Mouse (Mus musculus): Measurements from ENCODE around the gene Nes. TPM values are rescaled to one million over a fixed set of nuclear protein-coding genes. Genes with fewer than 3 reads are reported as not detected.

Gene Nes
- polyA plus RNA-seq, 1 experiment from 2014 or later = 20.7 TPM

- Histone ChIP-seq H3K4me3 (replicated peaks; ENCODE audit: low read length) (peak overlapping the region; percentile 3; the same call in 1 of the 2 replicates), H3K9me3 (ENCODE audit: control insufficient read depth, low read length) (no peaks in the 10 kb centered on the region), H3K4me2 (replicated peaks) (peak overlapping the region; percentile 78), H3K27ac (peak overlapping the region; percentile 78), H3K27me3 (ENCODE audit: control insufficient read depth, insufficient read depth, low read length) (no peaks in the 10 kb centered on the region), H3K9ac (peak overlapping the region; percentile 2; the same call in 1 of the 2 replicates), H3K36me3 (replicated peaks; ENCODE audit: control insufficient read depth, insufficient read depth) (peaks cover 6% of the 10 kb centered on the region; the same call in 1 of the 2 replicates), H3K4me1 (replicated peaks; ENCODE audit: control insufficient read depth, insufficient read depth, low read length) (peaks cover 27% of the 10 kb centered on the region; the same call in 1 of the 2 replicates)
- DNase-seq (ENCODE audit: low spot score) (peak; percentile 61), ATAC-seq (ENCODE audit: low FRiP score) (peak; percentile 49)
- WGBS = 15% methylated on average over 12 of the region's 12 CpGs
These were observed 3.6 kb downstream of the Nes start for GRCm38 (mm10) chr3:87974381-87974987.

- ATAC-seq (ENCODE audit: low FRiP score) = no peak
- no peaks in the 10 kb centered on the region for H3K9me3 ChIP-seq (ENCODE audit: control insufficient read depth, low read length)
- H3K4me2 ChIP-seq (replicated peaks) = no peak overlapping the region
- peaks cover 29% of the 10 kb centered on the region for H3K4me1 ChIP-seq (replicated peaks; ENCODE audit: control insufficient read depth, insufficient read depth, low read length)
- no peak for DNase-seq (ENCODE audit: low spot score)
- no peak overlapping the region for H3K4me3 ChIP-seq (replicated peaks; ENCODE audit: low read length)
- H3K36me3 ChIP-seq (replicated peaks; ENCODE audit: control insufficient read depth, insufficient read depth) = peaks cover 6% of the 10 kb centered on the region; the same call in 1 of the 2 replicates
- H3K27me3 ChIP-seq (ENCODE audit: control insufficient read depth, insufficient read depth, low read length) = no peaks in the 10 kb centered on the region
- H3K27ac ChIP-seq = no peak overlapping the region
- H3K9ac ChIP-seq = no peak overlapping the region
- 77% methylated on average over 5 of the region's 5 CpGs for WGBS
These were observed 8.6 kb downstream of the Nes start for GRCm38 (mm10) chr3:87979493-87979892.

- no peak overlapping the region for H3K27ac ChIP-seq
- H3K4me2 ChIP-seq (replicated peaks) = no peak overlapping the region
- no peak for DNase-seq (ENCODE audit: low spot score)
- H3K27me3 ChIP-seq (ENCODE audit: control insufficient read depth, insufficient read depth, low read length) = no peaks in the 10 kb centered on the region
- H3K36me3 ChIP-seq (replicated peaks; ENCODE audit: control insufficient read depth, insufficient read depth) = peaks cover 6% of the 10 kb centered on the region; the same call in 1 of the 2 replicates
- peaks cover 25% of the 10 kb centered on the region for H3K4me1 ChIP-seq (replicated peaks; ENCODE audit: control insufficient read depth, insufficient read depth, low read length)
- H3K9ac ChIP-seq = no peak overlapping the region
- ATAC-seq (ENCODE audit: low FRiP score) = no peak
- 59% methylated on average over 3 of the region's 3 CpGs for WGBS
- H3K9me3 ChIP-seq (ENCODE audit: control insufficient read depth, low read length) = no peaks in the 10 kb centered on the region
- no peak overlapping the region for H3K4me3 ChIP-seq (replicated peaks; ENCODE audit: low read length)
These were observed 9.2 kb downstream of the Nes start for GRCm38 (mm10) chr3:87980085-87980484.

GRCm38 (mm10) chr3:87980728-87981127, 9.8 kb downstream of the Nes start:
- WGBS = 63% methylated on average over 5 of the region's 5 CpGs

GRCm38 (mm10) chr3:87981214-87981760, 10.4 kb downstream of the Nes start:
- 87% methylated on average over 6 of the region's 6 CpGs for WGBS
- Histone ChIP-seq H3K36me3 (replicated peaks; ENCODE audit: control insufficient read depth, insufficient read depth) (no peaks in the 10 kb centered on the region; the same call in 1 of the 2 replicates), H3K4me3 (replicated peaks; ENCODE audit: low read length) (no peak overlapping the region), H3K27ac (no peak overlapping the region), H3K9ac (no peak overlapping the region), H3K4me1 (replicated peaks; ENCODE audit: control insufficient read depth, insufficient read depth, low read length) (peaks cover 25% of the 10 kb centered on the region), H3K4me2 (replicated peaks) (no peak overlapping the region), H3K9me3 (ENCODE audit: control insufficient read depth, low read length) (no peaks in the 10 kb centered on the region), H3K27me3 (ENCODE audit: control insufficient read depth, insufficient read depth, low read length) (no peaks in the 10 kb centered on the region)
- ATAC-seq (ENCODE audit: low FRiP score) = no peak
- no peak for DNase-seq (ENCODE audit: low spot score)

More at GRCm38 (mm10) chr3:87980728-87981127, 9.8 kb downstream of the Nes start:
- ATAC-seq (ENCODE audit: low FRiP score) (no peak), DNase-seq (ENCODE audit: low spot score) (no peak)
- Histone ChIP-seq H3K4me3 (replicated peaks; ENCODE audit: low read length) (no peak overlapping the region), H3K4me2 (replicated peaks) (no peak overlapping the region), H3K4me1 (replicated peaks; ENCODE audit: control insufficient read depth, insufficient read depth, low read length) (peaks cover 25% of the 10 kb centered on the region), H3K36me3 (replicated peaks; ENCODE audit: control insufficient read depth, insufficient read depth) (peaks cover 4% of the 10 kb centered on the region; the same call in 1 of the 2 replicates), H3K27me3 (ENCODE audit: control insufficient read depth, insufficient read depth, low read length) (no peaks in the 10 kb centered on the region), H3K9ac (no peak overlapping the region), H3K9me3 (ENCODE audit: control insufficient read depth, low read length) (no peaks in the 10 kb centered on the region), H3K27ac (no peak overlapping the region)

GRCm38 (mm10) chr3:87981894-87982835, 11.3 kb downstream of the Nes start:
- peaks cover 30% of the 10 kb centered on the region for H3K4me1 ChIP-seq (replicated peaks; ENCODE audit: control insufficient read depth, insufficient read depth, low read length)
- DNase-seq (ENCODE audit: low spot score) (no peak), ATAC-seq (ENCODE audit: low FRiP score) (no peak)
- no peaks in the 10 kb centered on the region for H3K9me3 ChIP-seq (ENCODE audit: control insufficient read depth, low read length)
- peak overlapping the region; percentile 28; the same call in 1 of the 2 replicates for H3K27ac ChIP-seq
- no peaks in the 10 kb centered on the region for H3K27me3 ChIP-seq (ENCODE audit: control insufficient read depth, insufficient read depth, low read length)
- H3K9ac ChIP-seq = no peak overlapping the region
- no peak overlapping the region for H3K4me3 ChIP-seq (replicated peaks; ENCODE audit: low read length)
- H3K4me2 ChIP-seq (replicated peaks) = no peak overlapping the region
- H3K36me3 ChIP-seq (replicated peaks; ENCODE audit: control insufficient read depth, insufficient read depth) = no peaks in the 10 kb centered on the region; the same call in 1 of the 2 replicates
- 35% methylated on average over 12 of the region's 12 CpGs for WGBS

- Histone ChIP-seq H3K9me3 (ENCODE audit: control insufficient read depth, low read length) (no peaks in the 10 kb centered on the region), H3K4me1 (replicated peaks; ENCODE audit: control insufficient read depth, insufficient read depth, low read length) (peaks cover 34% of the 10 kb centered on the region), H3K4me3 (replicated peaks; ENCODE audit: low read length) (no peak overlapping the region), H3K36me3 (replicated peaks; ENCODE audit: control insufficient read depth, insufficient read depth) (no peaks in the 10 kb centered on the region), H3K9ac (peak overlapping the region; percentile 26; the same call in 1 of the 2 replicates), H3K4me2 (replicated peaks) (peak overlapping the region; percentile 24), H3K27me3 (ENCODE audit: control insufficient read depth, insufficient read depth, low read length) (no peaks in the 10 kb centered on the region), H3K27ac (peak overlapping the region; percentile 28; the same call in 1 of the 2 replicates)
- ATAC-seq (ENCODE audit: low FRiP score) (no peak), DNase-seq (ENCODE audit: low spot score) (no peak)
- 5% methylated on average over 13 of the region's 13 CpGs for WGBS
These were observed 12.1 kb downstream of the Nes start for GRCm38 (mm10) chr3:87982836-87983601.

GRCm38 (mm10) chr3:87983627-87984026, 12.7 kb downstream of the Nes start:
- DNase-seq (ENCODE audit: low spot score) (no peak), ATAC-seq (ENCODE audit: low FRiP score) (no peak)
- no peak overlapping the region for H3K4me3 ChIP-seq (replicated peaks; ENCODE audit: low read length)
- 47% methylated on average over 6 of the region's 6 CpGs for WGBS
- no peaks in the 10 kb centered on the region for H3K9me3 ChIP-seq (ENCODE audit: control insufficient read depth, low read length)
- H3K27ac ChIP-seq = no peak overlapping the region
- peak overlapping the region; percentile 24; the same call in 1 of the 2 replicates for H3K4me2 ChIP-seq (replicated peaks)
- peak overlapping the region; percentile 26; the same call in 1 of the 2 replicates for H3K9ac ChIP-seq
- H3K36me3 ChIP-seq (replicated peaks; ENCODE audit: control insufficient read depth, insufficient read depth) = no peaks in the 10 kb centered on the region
- no peaks in the 10 kb centered on the region for H3K27me3 ChIP-seq (ENCODE audit: control insufficient read depth, insufficient read depth, low read length)
- peaks cover 38% of the 10 kb centered on the region for H3K4me1 ChIP-seq (replicated peaks; ENCODE audit: control insufficient read depth, insufficient read depth, low read length)
